Comparison of ENCODE assay signal across 17 mouse cellular contexts in the genomic region with DNA sequence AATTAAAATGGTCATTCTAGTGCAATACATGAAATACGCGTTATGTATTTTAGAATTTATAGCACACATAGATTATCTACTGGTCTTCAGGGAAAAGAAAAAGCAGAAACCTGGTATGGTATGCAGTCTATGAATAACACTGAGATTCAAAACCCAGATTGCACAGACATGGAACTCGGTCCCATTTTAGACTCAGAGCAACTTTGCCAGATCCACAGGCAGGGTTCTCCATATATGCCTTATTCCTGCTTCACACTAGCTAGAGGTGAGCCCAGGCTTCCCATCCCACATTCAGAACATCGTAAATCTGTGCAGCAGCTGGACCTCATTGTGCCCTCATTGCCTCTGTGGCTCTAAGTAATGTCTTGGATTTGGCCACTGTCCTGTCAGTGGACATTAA.
"Had no signal": no experiment of that assay in that cellular context is flagged by ENCODE, and none has a peak within 500 bp of the region (broad histone marks: within the 10 kb centered on the region; RNA-seq: fewer than 3 reads in every experiment).

No protein-coding gene starts in this region.

- DNase-seq: left cerebral cortex, postnatal 4 days; liver; liver, embryonic 13.5 days; liver, postnatal 0 days; lung, adult 18-20 months; lung, adult 2 months; lung, embryonic 14.5 days; lung, postnatal 10 days; lung, postnatal 14 days; lung, postnatal 36 days; lung, postnatal 4 days; midbrain, embryonic 14.5 days had no signal

- ATAC-seq: liver, embryonic 12.5 days; liver, postnatal 0 days; lung, postnatal 0 days; midbrain, embryonic 13.5 days; midbrain, embryonic 15.5 days; midbrain, embryonic 16.5 days had no signal
